Mouse (Mus musculus) neural tube, embryonic 14.5 days (tissue): ENCODE data around the gene Epn2. TPM values are rescaled to one million over a fixed set of nuclear protein-coding genes. Genes with fewer than 3 reads are reported as not detected.

Experiments
- ATAC-seq: fragments of 200-750 bp; cut with Nextera tagmentation; 2 replicates; pipeline ENCODE4 v1.8.0; 2017; ENCODE audit warnings: low read depth, mild to moderate bottlenecking, moderate TSS enrichment, moderate library complexity
- H3K27ac ChIP-seq: fragments of 300-500 bp; sonication (generic); 2 replicates; pipeline ENCODE4 v1.5.1; 2014; ENCODE audit warnings: low read depth, mild to moderate bottlenecking, control low read depth, low read length, moderate library complexity, mixed read lengths
- H3K27me3 ChIP-seq: fragments of 300-500 bp; sonication (generic); 2 replicates; pipeline ENCODE4 v1.6.1; 2014; ENCODE audit warnings: low read length; ENCODE audit not compliant: control insufficient read depth, insufficient read depth
- H3K36me3 ChIP-seq: fragments of 300-500 bp; sonication (generic); 2 replicates; pipeline ENCODE4 v1.6.1; 2014; ENCODE audit warnings: low read length, mixed read lengths; ENCODE audit not compliant: control insufficient read depth, insufficient read depth
- H3K4me1 ChIP-seq: fragments of 300-500 bp; sonication (generic); 2 replicates; pipeline ENCODE4 v1.6.1; 2014; ENCODE audit warnings: low read length; ENCODE audit not compliant: control insufficient read depth, insufficient read depth
- H3K4me2 ChIP-seq: fragments of 300-500 bp; sonication (generic); 2 replicates; pipeline ENCODE4 v1.6.1; 2014; ENCODE audit warnings: mild to moderate bottlenecking, low read depth, low read length, control low read depth
- H3K4me3 ChIP-seq: fragments of 300-500 bp; sonication (generic); 2 replicates; pipeline ENCODE4 v1.5.1; 2014; ENCODE audit warnings: low read depth, low read length, control low read depth, mixed read lengths
- H3K9ac ChIP-seq: fragments of 300-500 bp; sonication (generic); replicated peaks from 2 replicates; pipeline ENCODE4 v1.6.1; 2014; ENCODE audit warnings: low read depth, mild to moderate bottlenecking, control low read depth, low read length, mixed read lengths
- H3K9me3 ChIP-seq: fragments of 300-500 bp; sonication (generic); 2 replicates; pipeline ENCODE4 v1.6.1; 2016; ENCODE audit warnings: low read length; ENCODE audit not compliant: control insufficient read depth
- WGBS: fragments of 180-500 bp; shearing (Covaris S2); extraction: QIAGEN DNeasy Blood & Tissue Kit; methylation state at CpG from one replicate; pipeline ENCODE4 v1.1.7; 2014; 5-methylcytosine and 5-hydroxymethylcytosine counted together
- polyA plus RNA-seq: library from polyadenylated mRNA; unstranded; fragments of >200 nt; fragmentation: Nextera tagmentation; extraction: Ambion mirVana; gene quantifications from 2 replicates; pipeline ENCODE4 v1.2.1, GENCODE M21; 2014

Gene Epn2
- polyA plus RNA-seq, 1 experiment from 2014 or later: 74.8 TPM

DNA sequence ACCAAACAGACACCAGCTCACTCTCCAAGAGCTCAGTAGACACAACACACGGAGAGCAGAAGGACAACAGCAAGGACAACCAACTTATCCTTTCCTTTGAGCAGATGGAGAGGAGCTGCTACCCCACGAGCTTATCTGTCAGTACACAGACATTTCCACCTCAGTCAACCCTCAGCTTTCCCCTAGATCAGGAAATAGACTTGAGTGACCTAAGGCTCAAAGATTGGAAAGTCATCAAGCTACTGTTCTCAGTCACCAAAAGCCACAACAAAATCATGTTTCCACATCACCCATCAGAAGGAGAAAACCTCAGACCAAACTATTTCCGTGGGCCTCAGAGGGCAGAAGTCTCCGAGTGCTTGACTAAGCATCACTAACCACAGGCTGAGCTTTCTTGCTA is 15.5 kb downstream of the Epn2 start:
- Histone ChIP-seq H3K9me3 (no peaks in the 10 kb centered on the region), H3K27me3 (no peaks in the 10 kb centered on the region), H3K36me3 (no peaks in the 10 kb centered on the region), H3K27ac (no peak overlapping the region), H3K4me3 (no peak overlapping the region), H3K4me2 (no peak overlapping the region), H3K4me1 (no peaks in the 10 kb centered on the region; the same call in 1 of the 2 replicates), H3K9ac (no peak overlapping the region)
- WGBS: 91% methylated on average over 4 of the region's 4 CpGs
- ATAC-seq: no peak

GRCm38 (mm10) chr11:61562421-61562820 is 17.1 kb downstream of the Epn2 start:
- no peaks in the 10 kb centered on the region for H3K9me3 ChIP-seq
- H3K36me3 ChIP-seq: no peaks in the 10 kb centered on the region
- H3K9ac ChIP-seq: no peak overlapping the region
- H3K4me3 ChIP-seq: no peak overlapping the region
- H3K4me1 ChIP-seq: no peaks in the 10 kb centered on the region
- no peak for ATAC-seq
- WGBS: 79% methylated on average over 5 of the region's 5 CpGs
- H3K27me3 ChIP-seq: no peaks in the 10 kb centered on the region
- H3K4me2 ChIP-seq: no peak overlapping the region
- no peak overlapping the region for H3K27ac ChIP-seq

DNA sequence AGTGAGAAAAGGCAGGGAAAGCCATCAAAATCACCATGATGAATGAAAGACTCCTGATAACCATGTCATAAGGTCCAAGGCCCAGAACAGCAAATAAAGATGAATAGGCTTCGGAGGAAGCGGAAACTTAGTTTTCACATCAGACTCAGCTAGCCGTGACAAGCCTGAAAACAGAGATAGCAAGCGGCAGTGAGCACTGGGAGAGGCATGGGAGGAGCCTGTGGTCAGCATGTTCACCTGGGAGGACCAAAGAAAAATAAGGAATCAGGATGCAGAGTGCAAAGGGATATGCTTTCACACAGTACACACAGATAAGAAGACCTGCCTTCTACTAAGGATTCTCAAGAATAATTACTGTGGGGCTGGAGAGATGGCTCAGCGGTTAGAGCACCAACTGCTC is 19.9 kb downstream of the Epn2 start:
- H3K4me3 ChIP-seq: no peak overlapping the region
- H3K4me2 ChIP-seq: no peak overlapping the region
- H3K27ac ChIP-seq: no peak overlapping the region
- no peaks in the 10 kb centered on the region for H3K4me1 ChIP-seq
- ATAC-seq: no peak
- WGBS: 91% methylated on average over 5 of the region's 5 CpGs
- H3K9me3 ChIP-seq: no peaks in the 10 kb centered on the region
- H3K9ac ChIP-seq: no peak overlapping the region
- H3K36me3 ChIP-seq: no peaks in the 10 kb centered on the region
- no peaks in the 10 kb centered on the region for H3K27me3 ChIP-seq

DNA sequence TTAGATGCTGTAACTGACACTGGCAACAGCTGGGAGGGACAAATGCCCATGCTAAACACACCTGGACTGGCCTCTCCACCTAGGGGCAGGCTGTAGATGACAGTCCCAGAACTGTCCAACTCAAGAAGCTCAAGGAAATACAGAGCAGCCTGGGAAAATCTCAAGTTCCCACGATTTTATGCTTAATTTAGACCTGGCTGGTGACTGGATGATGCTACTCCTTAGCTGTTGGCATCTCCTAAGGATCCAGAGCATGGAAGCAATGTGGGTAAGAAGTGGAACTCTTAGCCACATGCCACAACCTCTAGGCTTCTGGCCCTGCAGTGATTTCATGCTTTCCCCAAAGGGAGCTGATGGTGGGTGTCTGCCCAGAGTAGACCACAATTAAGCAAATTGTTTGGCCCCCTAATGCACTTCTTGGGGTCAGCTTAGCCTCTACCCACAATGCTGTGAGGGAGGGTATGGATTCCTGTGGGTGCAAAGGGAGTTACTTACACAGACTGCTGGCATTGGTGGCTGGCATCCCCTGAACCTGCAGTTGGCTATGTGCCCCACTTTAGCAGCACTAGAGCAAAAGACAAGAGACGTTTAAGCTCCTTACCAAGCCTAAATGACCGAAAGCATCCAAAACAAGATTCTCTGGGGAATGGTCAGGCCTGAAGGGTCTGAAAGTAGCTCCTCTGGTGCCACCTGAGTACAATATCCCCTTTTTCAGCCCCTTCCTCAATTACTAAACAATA is 26.3 kb downstream of the Epn2 start:
- Histone ChIP-seq H3K27me3 (no peaks in the 10 kb centered on the region), H3K4me1 (no peaks in the 10 kb centered on the region), H3K27ac (no peak overlapping the region), H3K4me3 (no peak overlapping the region), H3K9ac (no peak overlapping the region), H3K9me3 (no peaks in the 10 kb centered on the region), H3K36me3 (no peaks in the 10 kb centered on the region), H3K4me2 (no peak overlapping the region)
- ATAC-seq: no peak
- WGBS: 77% methylated on average over 3 of the region's 3 CpGs

DNA sequence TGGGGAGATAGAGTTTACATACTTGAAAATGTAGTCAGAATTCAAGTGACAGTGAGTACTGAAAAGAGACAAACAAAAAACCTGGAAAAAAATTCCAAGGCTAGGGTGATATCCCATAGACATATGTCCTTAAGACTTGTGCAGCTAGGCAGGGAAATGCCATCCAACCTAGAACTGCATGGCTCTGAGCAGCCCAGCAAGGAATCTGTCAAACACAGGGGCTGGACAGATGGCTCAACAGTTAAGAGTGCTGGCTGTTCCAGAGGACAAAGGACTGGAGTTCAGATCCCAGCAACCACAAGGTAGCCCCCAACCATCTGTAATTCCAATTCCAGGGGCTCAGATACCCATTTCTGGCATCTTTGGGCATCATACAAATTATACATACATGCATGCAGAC is 28.9 kb downstream of the Epn2 start:
- Histone ChIP-seq H3K27me3 (no peaks in the 10 kb centered on the region), H3K4me2 (no peak overlapping the region), H3K27ac (no peak overlapping the region), H3K4me3 (no peak overlapping the region), H3K9me3 (no peaks in the 10 kb centered on the region), H3K9ac (no peak overlapping the region), H3K36me3 (peaks cover 5% of the 10 kb centered on the region; the same call in 1 of the 2 replicates), H3K4me1 (no peaks in the 10 kb centered on the region)
- ATAC-seq: no peak

DNA sequence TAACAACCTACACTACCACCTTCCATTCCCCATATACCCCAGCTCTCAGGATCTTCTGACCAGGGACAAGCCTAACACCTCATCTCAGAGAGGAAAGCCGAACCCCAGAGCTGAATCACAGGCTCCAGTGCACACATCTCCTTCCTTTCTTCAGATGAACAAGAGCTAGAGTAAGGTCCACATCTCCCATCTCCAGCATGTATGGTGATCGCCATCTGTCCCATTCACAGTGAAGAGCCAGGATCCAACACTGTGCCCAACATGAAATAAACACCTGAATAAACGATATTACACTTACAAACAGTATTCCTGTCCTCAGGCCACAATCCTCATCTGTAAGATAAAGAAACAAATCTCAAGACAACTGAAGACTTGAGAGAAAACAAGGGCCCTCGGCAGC is 31.8 kb downstream of the Epn2 start:
- no peak for ATAC-seq
- Histone ChIP-seq H3K27ac (no peak overlapping the region), H3K4me2 (no peak overlapping the region), H3K4me3 (no peak overlapping the region), H3K36me3 (peaks cover 14% of the 10 kb centered on the region), H3K9me3 (no peaks in the 10 kb centered on the region), H3K27me3 (no peaks in the 10 kb centered on the region), H3K4me1 (no peaks in the 10 kb centered on the region), H3K9ac (no peak overlapping the region)
- WGBS: 93% methylated on average over 4 of the region's 4 CpGs

GRCm38 (mm10) chr11:61546452-61546851 is 33.0 kb downstream of the Epn2 start:
- Histone ChIP-seq H3K4me3 (no peak overlapping the region), H3K36me3 (peaks cover 14% of the 10 kb centered on the region), H3K4me1 (no peaks in the 10 kb centered on the region), H3K27ac (no peak overlapping the region), H3K4me2 (no peak overlapping the region), H3K27me3 (no peaks in the 10 kb centered on the region), H3K9me3 (no peaks in the 10 kb centered on the region), H3K9ac (no peak overlapping the region)
- ATAC-seq: no peak
- WGBS: 93% methylated on average over 10 of the region's 10 CpGs

DNA sequence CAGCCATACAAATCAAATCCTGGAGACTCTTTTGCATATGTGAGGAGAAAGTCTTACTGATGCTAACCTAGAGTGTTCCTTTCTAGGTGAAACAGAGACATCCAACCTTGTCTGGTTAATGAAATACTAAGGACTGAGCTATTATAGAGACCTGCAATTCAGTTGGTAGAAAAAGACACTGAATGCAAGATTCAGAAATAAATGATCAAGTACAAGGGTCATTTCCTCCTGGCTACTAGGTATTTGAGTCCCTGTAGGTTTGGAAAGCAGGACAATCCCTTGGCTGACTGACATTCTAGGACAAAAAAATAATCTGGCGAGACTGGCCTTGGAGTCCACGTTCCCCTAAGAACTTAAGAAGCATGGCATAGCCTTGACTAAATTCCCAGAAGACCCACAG is 33.9 kb downstream of the Epn2 start:
- no peak overlapping the region for H3K27ac ChIP-seq

GRCm38 (mm10) chr11:61541106-61541505 is 38.4 kb downstream of the Epn2 start:
- no peaks in the 10 kb centered on the region for H3K27me3 ChIP-seq
- H3K4me1 ChIP-seq: no peaks in the 10 kb centered on the region
- H3K9ac ChIP-seq: no peak overlapping the region
- no peak for ATAC-seq
- no peak overlapping the region for H3K4me2 ChIP-seq
- 96% methylated on average over 2 of the region's 2 CpGs for WGBS
- H3K36me3 ChIP-seq: peaks cover 21% of the 10 kb centered on the region
- H3K9me3 ChIP-seq: no peaks in the 10 kb centered on the region
- H3K4me3 ChIP-seq: no peak overlapping the region
- no peak overlapping the region for H3K27ac ChIP-seq

More for the DNA sequence above, 33.9 kb downstream of the Epn2 start:
- no peaks in the 10 kb centered on the region for H3K4me1 ChIP-seq
- peaks cover 14% of the 10 kb centered on the region for H3K36me3 ChIP-seq
- ATAC-seq: no peak
- H3K27me3 ChIP-seq: no peaks in the 10 kb centered on the region
- H3K4me3 ChIP-seq: no peak overlapping the region
- no peaks in the 10 kb centered on the region for H3K9me3 ChIP-seq
- H3K9ac ChIP-seq: no peak overlapping the region
- 95% methylated on average over 2 of the region's 2 CpGs for WGBS
- H3K4me2 ChIP-seq: no peak overlapping the region
